Mouse (Mus musculus) brain, embryonic 14.5 days (tissue): ENCODE results near the gene Vwa7. TPM values are rescaled to one million over a fixed set of nuclear protein-coding genes. Genes with fewer than 3 reads are reported as not detected.
"Not testable (repeated sequence)": the region's sequence is repeated elsewhere in the genome, so short reads cannot be mapped to it uniquely, and the experiment has no call there.

ENCODE experiments used
- DNase-seq: peaks from one replicate; pipeline ENCODE4 v3.0.0-alpha.2; 2011; ENCODE audit warnings: low read depth
- CTCF ChIP-seq: fragments of 200-500 bp; IDR thresholded peaks from 2 replicates; pipeline ENCODE4 v1.5.1; 2012; ENCODE audit warnings: inconsistent platforms, mild to moderate bottlenecking, moderate library complexity, borderline replicate concordance; ENCODE audit not compliant: insufficient read depth, insufficient read length; ENCODE audit errors: extremely low read depth
- POLR2A ChIP-seq: fragments of 200-500 bp; IDR thresholded peaks from 2 replicates; pipeline ENCODE4 v1.6.1; 2012; ENCODE audit warnings: mild to moderate bottlenecking, inconsistent platforms, borderline replicate concordance; ENCODE audit not compliant: poor library complexity, insufficient read depth, insufficient read length, severe bottlenecking; ENCODE audit errors: extremely low read depth
- polyA plus RNA-seq: library from polyadenylated mRNA; depleted of rRNA; stranded (reverse); fragments of >200 nt; gene quantifications from 2 replicates; pipeline ENCODE4 v1.2.3, GENCODE M21; 2012

Vwa7 gene
- polyA plus RNA-seq, 1 experiment: 0.49 TPM

DNA sequence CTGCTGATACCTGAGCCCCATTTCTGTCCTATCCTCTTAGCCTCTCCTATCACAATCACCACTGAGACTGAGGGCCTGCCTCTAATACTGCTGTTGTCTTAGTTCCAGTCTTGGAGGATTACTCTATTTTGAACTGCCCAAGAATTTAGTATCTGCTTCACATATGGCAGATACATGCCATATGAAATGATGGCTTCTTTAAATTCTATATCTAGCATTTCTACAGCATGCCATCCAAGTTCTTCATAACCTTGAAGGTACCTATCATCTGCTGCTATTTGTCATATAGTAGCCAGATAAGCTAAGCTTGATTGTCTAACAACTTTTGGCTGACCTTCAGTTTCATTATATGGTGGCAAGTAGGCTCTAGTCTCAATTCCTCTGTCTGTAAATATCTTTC is 21.6 kb upstream of the Vwa7 start:
- TF ChIP-seq CTCF (no peak), POLR2A (no peak)
- DNase-seq: no peak

DNA sequence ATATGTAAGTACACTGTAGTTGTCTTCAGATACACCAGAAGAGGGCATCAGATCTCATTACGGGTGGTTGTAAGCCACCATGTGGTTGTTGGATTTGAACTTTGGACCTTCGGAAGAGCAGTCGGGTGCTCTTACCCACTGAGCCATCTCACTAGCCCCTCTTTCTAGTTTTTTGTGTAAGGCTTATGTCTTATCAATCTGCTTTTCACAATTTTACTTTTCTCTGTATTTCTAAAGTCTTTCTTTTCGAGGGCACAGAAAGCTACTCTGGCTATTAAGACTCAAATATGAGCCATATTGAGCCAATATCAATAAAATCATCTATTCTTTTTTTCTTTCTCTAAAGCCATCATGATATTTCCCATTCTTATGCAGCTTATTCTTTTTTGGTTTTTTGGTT is 21.2 kb upstream of the Vwa7 start:
- DNase-seq: not testable (repeated sequence)

DNA sequence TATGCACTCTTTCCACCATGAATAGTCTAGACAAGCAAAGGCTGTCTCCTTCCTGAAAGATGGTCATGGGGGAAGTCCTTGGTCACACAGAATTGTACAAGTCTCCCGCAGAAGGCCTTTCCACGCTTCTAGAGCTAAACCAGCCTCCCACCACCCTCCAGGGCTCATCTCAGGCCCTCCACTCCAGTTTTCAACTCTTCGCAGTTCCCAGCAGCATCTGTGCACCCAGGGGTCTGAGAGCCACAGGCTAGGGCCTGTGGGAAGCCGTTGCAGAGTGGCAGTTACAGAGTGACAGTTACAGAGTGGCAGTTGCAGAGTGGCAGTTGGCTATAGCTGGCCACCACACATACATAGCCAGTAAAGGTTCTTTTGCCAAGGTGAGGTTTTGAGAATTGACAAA is 20.5 kb upstream of the Vwa7 start:
- not testable (repeated sequence) for DNase-seq

DNA sequence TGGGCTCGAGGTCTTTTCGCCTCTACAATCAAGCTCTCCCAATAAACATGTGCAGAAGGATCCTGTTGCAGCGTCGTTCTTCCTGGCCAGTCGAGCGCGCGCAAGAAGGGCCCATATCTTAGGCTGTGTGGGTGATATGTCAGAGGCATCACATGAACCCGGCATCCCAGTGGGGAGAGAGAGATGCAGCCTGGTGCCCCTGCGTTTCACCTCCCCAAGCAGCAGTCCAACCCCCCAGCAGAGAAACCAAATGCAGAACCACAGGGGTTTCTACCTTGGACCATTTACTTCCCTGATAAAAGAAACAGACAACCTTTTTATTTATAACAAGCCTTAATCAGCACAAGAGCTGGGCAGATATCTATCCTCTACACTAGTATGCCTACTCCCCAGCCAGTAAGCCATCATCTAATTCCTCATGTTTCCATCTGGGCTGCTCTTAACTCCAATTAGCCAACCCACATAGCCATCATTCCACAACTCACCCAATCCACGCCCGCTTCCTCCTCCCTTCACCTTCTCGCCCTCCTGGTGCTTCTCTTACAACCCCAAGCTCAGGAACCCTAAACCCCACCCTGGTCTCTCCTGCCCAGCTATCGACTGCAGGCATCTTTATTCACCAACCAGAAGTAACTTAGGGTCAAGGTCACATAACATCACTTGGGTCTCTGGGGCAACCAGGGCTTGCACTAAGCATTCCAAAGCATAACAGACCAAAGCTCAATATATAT is 19.8 kb upstream of the Vwa7 start:
- no peak for DNase-seq
- no peak for TF ChIP-seq POLR2A
- no peak for TF ChIP-seq CTCF

DNA sequence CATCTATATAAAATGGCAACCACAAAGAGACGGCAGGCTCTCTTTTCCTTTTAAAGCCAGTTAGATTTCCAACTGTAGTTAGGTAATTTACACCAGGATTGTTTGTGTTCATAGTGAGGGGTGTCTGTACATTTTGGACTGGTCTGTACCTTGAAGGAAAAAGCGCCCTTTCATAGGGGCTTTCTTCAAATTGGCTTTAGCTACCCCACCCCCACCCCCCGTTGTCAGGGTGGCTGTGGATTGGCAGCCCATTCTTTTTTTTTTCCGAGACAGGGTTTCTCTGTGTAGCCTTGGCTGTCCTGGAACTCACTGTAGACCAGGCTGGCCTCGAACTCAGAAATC is 19.3 kb upstream of the Vwa7 start:
- DNase-seq: no peak

DNA sequence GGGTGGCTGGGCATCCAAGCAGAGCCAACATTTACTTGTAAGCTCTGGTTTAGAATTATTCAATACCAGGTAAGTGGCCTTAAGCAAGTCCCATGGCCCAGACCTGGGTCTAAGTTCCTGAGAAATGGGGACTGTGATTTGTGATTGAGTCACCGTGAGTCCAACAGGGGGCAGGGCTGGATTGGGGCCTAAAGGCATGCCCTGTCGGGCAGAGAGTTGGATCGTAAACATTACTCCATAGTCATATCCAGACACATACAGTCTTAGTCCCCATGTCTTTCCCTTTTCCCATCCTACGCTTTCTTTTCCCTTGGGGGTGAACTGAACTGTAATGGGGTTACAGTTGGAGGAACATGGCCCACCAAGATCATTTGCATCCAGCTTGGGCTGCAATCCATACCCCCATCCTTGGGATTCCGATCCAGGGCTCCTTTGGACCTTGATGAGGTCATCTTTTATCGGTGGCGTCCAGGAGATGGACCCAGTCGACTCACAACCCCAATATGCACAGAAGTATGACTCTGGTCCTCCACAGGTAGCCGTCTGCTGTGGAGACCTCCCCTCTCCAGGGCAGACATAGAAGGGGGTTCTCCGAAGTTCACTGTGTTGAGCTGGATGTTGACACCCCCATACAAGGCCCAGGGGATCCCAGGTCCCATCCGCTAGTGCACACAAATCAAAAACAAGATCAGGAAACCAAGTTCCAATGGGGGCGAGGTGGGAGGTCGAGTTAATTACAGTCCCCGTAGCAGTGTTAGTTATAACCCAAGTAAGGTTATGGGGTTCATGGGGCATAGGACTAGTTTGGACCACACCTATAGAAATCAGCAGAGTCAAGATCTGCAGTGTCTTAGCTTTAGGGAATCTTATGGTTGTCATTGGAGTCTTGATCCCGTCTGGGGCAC is 17.6 kb upstream of the Vwa7 start:
- TF ChIP-seq POLR2A (no peak), CTCF (no peak)
- no peak for DNase-seq

More for the DNA sequence above, 19.3 kb upstream of the Vwa7 start:
- no peak for TF ChIP-seq CTCF
- no peak for TF ChIP-seq POLR2A

DNA sequence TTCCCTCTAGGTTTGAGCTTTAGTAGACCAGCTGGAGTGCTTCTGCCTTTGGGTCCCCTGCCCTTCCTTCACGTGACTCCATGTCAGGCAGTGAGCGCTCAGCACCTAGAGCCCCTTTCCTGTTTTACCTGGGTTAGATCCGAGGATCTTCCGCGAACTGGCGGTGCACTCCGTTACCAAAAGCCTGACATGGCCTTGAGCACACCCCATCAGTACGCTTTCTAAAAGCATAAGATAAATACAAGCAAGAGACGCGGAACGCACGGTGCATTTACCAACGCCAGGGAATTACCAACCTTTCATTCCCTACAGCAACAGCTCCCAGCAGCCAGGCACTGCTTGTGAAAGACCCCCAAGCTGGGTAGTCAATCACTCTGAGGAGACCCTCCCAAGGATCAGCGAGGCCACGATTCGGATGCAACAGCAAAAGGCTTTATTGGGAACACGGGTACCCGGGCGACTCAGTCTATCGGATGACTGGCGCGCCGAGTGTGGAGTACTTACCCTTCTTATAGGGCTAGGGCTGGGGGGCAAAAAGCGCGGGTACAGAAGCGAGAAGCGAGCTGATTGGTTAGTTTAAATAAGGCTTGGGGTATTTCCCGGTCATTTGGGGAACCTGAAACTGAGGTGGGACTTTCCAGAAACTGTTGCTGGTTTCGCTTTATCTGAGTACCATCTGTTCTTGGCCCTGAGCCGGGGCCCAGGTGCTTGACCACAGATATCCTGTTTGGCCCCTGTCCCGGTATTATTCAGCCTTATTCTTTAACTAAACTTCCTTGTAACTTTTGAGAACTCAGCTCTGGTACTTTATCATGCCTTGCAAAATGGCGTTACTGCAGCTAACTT is 16.3 kb upstream of the Vwa7 start:
- DNase-seq: peak; percentile 31

- DNase-seq: peak; percentile 93
- no peak for TF ChIP-seq CTCF
- TF ChIP-seq POLR2A: peak; percentile 78; the same call in 1 of the 2 replicates
Measured at GRCm38 (mm10) chr17:35000717-35001451, 15.5 kb upstream of the Vwa7 start, which contains the start of gene Vars. TSS of gene Vars (plus strand) at chr17:35000987.

- TF ChIP-seq POLR2A (no peak), CTCF (no peak)
- peak; percentile 53 for DNase-seq
Measured at GRCm38 (mm10) chr17:35001452-35002152, 14.8 kb upstream of the Vwa7 start.

DNA sequence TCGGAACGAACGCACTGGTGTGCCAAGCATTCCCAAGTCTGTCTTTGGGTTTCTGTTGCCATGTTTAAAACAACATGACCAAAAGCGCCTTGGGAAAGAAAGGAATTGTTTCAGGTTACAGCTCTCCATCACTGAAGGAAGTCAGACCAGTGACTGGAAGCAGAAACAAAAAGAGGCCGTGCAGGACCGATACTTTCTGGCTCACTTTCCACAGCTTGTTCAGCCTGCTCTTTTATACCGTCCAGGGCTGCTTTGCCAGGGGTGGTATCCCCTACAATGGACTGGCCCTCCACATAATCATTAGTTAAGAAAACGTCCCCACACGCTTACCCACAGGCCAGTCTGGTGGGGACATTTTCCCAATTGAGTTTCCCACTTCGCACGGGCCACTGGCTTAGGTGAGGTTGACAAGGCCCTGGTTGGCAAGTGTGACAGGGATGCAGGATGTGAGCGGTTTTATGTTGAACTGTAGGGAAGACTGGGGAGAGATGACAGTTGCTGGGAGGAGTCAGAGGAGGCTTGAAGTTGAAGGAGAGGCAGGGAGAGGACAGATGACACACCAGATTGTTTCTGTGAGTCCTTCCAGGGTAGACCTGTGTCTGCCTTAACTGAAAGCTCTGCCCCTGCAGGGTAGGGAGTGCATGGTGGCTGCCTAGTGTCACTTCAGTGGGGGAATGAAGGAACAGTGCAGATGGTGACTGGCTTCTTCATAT is 14.1 kb upstream of the Vwa7 start:
- DNase-seq: peak; percentile 13
- TF ChIP-seq POLR2A: no peak
- TF ChIP-seq CTCF: no peak
